Comparison of ENCODE assay signal across 8 mouse cellular contexts in the genomic region with DNA sequence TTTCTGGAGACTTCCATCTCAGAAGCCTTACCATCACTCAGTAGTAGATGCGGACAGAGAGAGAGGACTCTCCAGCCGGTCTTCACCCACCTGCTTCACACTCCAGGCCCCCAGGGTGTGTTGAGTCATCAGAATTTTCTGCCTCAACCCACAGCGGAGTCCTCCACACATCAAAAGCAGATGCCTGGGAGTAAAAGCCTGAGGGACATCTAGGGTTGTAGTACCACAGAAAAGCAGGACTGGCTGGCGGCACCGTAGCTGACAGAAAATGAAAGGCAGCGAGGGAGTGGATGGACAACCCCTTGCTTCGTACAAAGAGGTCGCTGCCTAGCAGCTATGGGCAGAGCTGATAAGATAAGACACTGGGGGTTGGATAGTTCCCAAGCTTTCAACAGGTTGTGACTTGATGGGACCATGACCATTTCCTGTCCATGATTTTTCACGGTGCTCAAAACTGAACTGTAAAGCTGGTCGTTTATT. TPM values are rescaled to one million over a fixed set of nuclear protein-coding genes. Genes with fewer than 3 reads are reported as not detected.
DNase-seq lines count a peak whose midpoint lies in the region; ATAC-seq lines count a peak whose summit lies in the region.

No protein-coding gene starts in this region.

- H3K36me3 ChIP-seq in heart, embryonic 16.5 days (ENCODE audit: control insufficient read depth, insufficient read depth) = no peaks in the 10 kb centered on the region
- H3K36me3 ChIP-seq in embryonic facial prominence, embryonic 12.5 days = no peaks in the 10 kb centered on the region
- H3K36me3 ChIP-seq in liver, embryonic 13.5 days = no peaks in the 10 kb centered on the region

- H3K4me2 ChIP-seq in heart, embryonic 16.5 days (ENCODE audit: low read depth, low read length) = peak overlapping the region; percentile 99; the same call in 1 of the 2 replicates
- peak overlapping the region; percentile 64 for H3K4me2 ChIP-seq in embryonic facial prominence, embryonic 12.5 days (replicated peaks)
- H3K4me2 ChIP-seq in liver, embryonic 13.5 days = peak overlapping the region; percentile 76; the same call in 1 of the 2 replicates

- no peaks in the 10 kb centered on the region for H3K27me3 ChIP-seq in heart, embryonic 16.5 days (ENCODE audit: control insufficient read depth, insufficient read depth, low read length)
- H3K27me3 ChIP-seq in embryonic facial prominence, embryonic 12.5 days = no peaks in the 10 kb centered on the region
- H3K27me3 ChIP-seq in liver, embryonic 13.5 days = peaks cover 32% of the 10 kb centered on the region

- ATAC-seq in heart, embryonic 16.5 days (replicated peaks; ENCODE audit: extremely low read depth, insufficient read depth, low FRiP score) = no peak
- no peak for ATAC-seq in embryonic facial prominence, embryonic 12.5 days (ENCODE audit: insufficient number of reproducible peaks, insufficient read depth, low FRiP score, low TSS enrichment)
- no peak for ATAC-seq in liver, embryonic 13.5 days (ENCODE audit: low read depth)

- no peak for DNase-seq in heart, postnatal 4 days
- peak; percentile 14 for DNase-seq in 416B (ENCODE audit: low read depth)
- no peak for DNase-seq in liver, embryonic 13.5 days
- no peak for DNase-seq in thymus, postnatal 25 days
- DNase-seq in thymus, postnatal 36 days = no peak
- DNase-seq in cerebellum, adult 11-12 months = no peak

- no peaks in the 10 kb centered on the region for H3K9me3 ChIP-seq in heart, embryonic 16.5 days (replicated peaks; ENCODE audit: control insufficient read depth, low read length)
- H3K9me3 ChIP-seq in embryonic facial prominence, embryonic 12.5 days = no peaks in the 10 kb centered on the region
- H3K9me3 ChIP-seq in liver, embryonic 13.5 days (replicated peaks) = no peaks in the 10 kb centered on the region

- H3K4me1 ChIP-seq in heart, embryonic 16.5 days (ENCODE audit: control insufficient read depth, insufficient read depth, low read length) = peaks cover 7% of the 10 kb centered on the region
- peaks cover 24% of the 10 kb centered on the region for H3K4me1 ChIP-seq in embryonic facial prominence, embryonic 12.5 days
- peaks cover 9% of the 10 kb centered on the region; the same call in 1 of the 2 replicates for H3K4me1 ChIP-seq in liver, embryonic 13.5 days (replicated peaks)

- H3K27ac ChIP-seq in heart, embryonic 16.5 days (ENCODE audit: low read length) = no peak overlapping the region
- H3K27ac ChIP-seq in embryonic facial prominence, embryonic 12.5 days = peak overlapping the region; percentile 97
- no peak overlapping the region for H3K27ac ChIP-seq in liver, embryonic 13.5 days

- H3K4me3 ChIP-seq in heart, embryonic 16.5 days (ENCODE audit: low read length) = no peak overlapping the region
- peak overlapping the region; percentile 79; the same call in 1 of the 2 replicates for H3K4me3 ChIP-seq in embryonic facial prominence, embryonic 12.5 days
- no peak overlapping the region for H3K4me3 ChIP-seq in liver, embryonic 13.5 days (replicated peaks)

- 25% methylated on average over 10 of the region's 10 CpGs for WGBS in heart, embryonic 16.5 days
- WGBS in embryonic facial prominence, embryonic 12.5 days = 28% methylated on average over 10 of the region's 10 CpGs
- WGBS in liver, embryonic 13.5 days (ENCODE audit: insufficient replicate concordance) = 15% methylated on average over 10 of the region's 10 CpGs

- no peak overlapping the region for H3K9ac ChIP-seq in heart, embryonic 16.5 days (ENCODE audit: low read length)
- peak overlapping the region; percentile 82; the same call in 1 of the 2 replicates for H3K9ac ChIP-seq in embryonic facial prominence, embryonic 12.5 days
- no peak overlapping the region for H3K9ac ChIP-seq in liver, embryonic 13.5 days

RNA-seq across cellular contexts. Expression of a gene that starts 0.7 kb away (rescaled TPM):
- polyA plus RNA-seq in heart, embryonic 16.5 days (2015; fragmentation: Nextera tagmentation; extraction: Ambion mirVana) = 20.2 and 20.6 TPM in 2 replicates
- 10 to 100 TPM; 17.1 to 18.7 TPM for total RNA-seq in heart, postnatal 4 days (2021)
- polyA plus RNA-seq in embryonic facial prominence, embryonic 12.5 days (2016; fragmentation: Nextera tagmentation; extraction: Ambion mirVana) = 194 and 195 TPM in 2 replicates
- 4.5 TPM in 2 replicates for polyA plus RNA-seq in liver, embryonic 13.5 days (2015; fragmentation: Nextera tagmentation; extraction: Ambion mirVana)
